Mouse (Mus musculus) liver, embryonic 12.5 days (tissue): ENCODE measurements at regions not wholly inside any gene's neighbourhood (a gene's known extent, or its start where the extent isn't known, plus 50 kb on each side); places are given as distances from the start of the nearest gene placed in this dataset.

Experiments
- ATAC-seq: fragments of 200-750 bp; cut with Nextera tagmentation; 2 replicates; pipeline ENCODE4 v1.8.0; 2017; ENCODE audit warnings: moderate number of reproducible peaks, mild to moderate bottlenecking, moderate library complexity
- H3K27ac ChIP-seq: fragments of 300-500 bp; sonication (generic); 2 replicates; pipeline ENCODE4 v1.5.1; 2016; ENCODE audit warnings: mild to moderate bottlenecking
- H3K27me3 ChIP-seq: fragments of 300-500 bp; sonication (generic); replicated peaks from 2 replicates; pipeline ENCODE4 v1.6.1; 2016; ENCODE audit warnings: mild to moderate bottlenecking, moderate library complexity
- H3K36me3 ChIP-seq: fragments of 300-500 bp; sonication (generic); 2 replicates; pipeline ENCODE4 v1.6.1; 2016; ENCODE audit warnings: mild to moderate bottlenecking, moderate library complexity
- H3K4me1 ChIP-seq: fragments of 300-500 bp; sonication (generic); 2 replicates; pipeline ENCODE4 v1.6.1; 2016
- H3K4me2 ChIP-seq: fragments of 300-500 bp; sonication (generic); 2 replicates; pipeline ENCODE4 v1.6.1; 2016; ENCODE audit warnings: mild to moderate bottlenecking, moderate library complexity
- H3K4me3 ChIP-seq: fragments of 300-500 bp; sonication (generic); 2 replicates; pipeline ENCODE4 v1.5.1; 2016; ENCODE audit warnings: mild to moderate bottlenecking, moderate library complexity
- H3K9ac ChIP-seq: fragments of 300-500 bp; sonication (generic); 2 replicates; pipeline ENCODE4 v1.6.1; 2016; ENCODE audit warnings: mild to moderate bottlenecking, moderate library complexity
- H3K9me3 ChIP-seq: fragments of 300-500 bp; sonication (generic); replicated peaks from 2 replicates; pipeline ENCODE4 v1.6.1; 2016; ENCODE audit warnings: mild to moderate bottlenecking, moderate library complexity
- WGBS: fragments of 180-500 bp; shearing (Covaris S2); methylation state at CpG from one replicate; pipeline ENCODE4 v1.1.7; 2016; ENCODE audit not compliant: insufficient replicate concordance; 5-methylcytosine and 5-hydroxymethylcytosine counted together

- Histone ChIP-seq H3K36me3 (no peaks in the 10 kb centered on the region), H3K27ac (no peak overlapping the region), H3K4me1 (no peaks in the 10 kb centered on the region), H3K9me3 (no peaks in the 10 kb centered on the region), H3K9ac (no peak overlapping the region), H3K4me2 (no peak overlapping the region), H3K4me3 (no peak overlapping the region), H3K27me3 (no peaks in the 10 kb centered on the region)
- no peak for ATAC-seq
- 45% methylated on average over 6 of the region's 6 CpGs for WGBS
These were observed 106.7 kb upstream of the Atp1b1 start for GRCm38 (mm10) chr1:164564847-164565246.

- Histone ChIP-seq H3K4me1 (no peaks in the 10 kb centered on the region), H3K27ac (no peak overlapping the region), H3K9me3 (no peaks in the 10 kb centered on the region), H3K4me3 (no peak overlapping the region), H3K9ac (no peak overlapping the region), H3K4me2 (no peak overlapping the region), H3K36me3 (no peaks in the 10 kb centered on the region), H3K27me3 (no peaks in the 10 kb centered on the region)
- ATAC-seq = no peak
- WGBS = 58% methylated on average over 4 of the region's 4 CpGs
These were observed 101.5 kb upstream of the Atp1b1 start for GRCm38 (mm10) chr1:164559546-164560228.

- H3K4me3 ChIP-seq = no peak overlapping the region
- H3K27me3 ChIP-seq = no peaks in the 10 kb centered on the region
- H3K9ac ChIP-seq = no peak overlapping the region
- H3K36me3 ChIP-seq = no peaks in the 10 kb centered on the region
- ATAC-seq = no peak
- H3K4me1 ChIP-seq = peaks cover 6% of the 10 kb centered on the region; the same call in 1 of the 2 replicates
- no peak overlapping the region for H3K4me2 ChIP-seq
- H3K27ac ChIP-seq = no peak overlapping the region
- WGBS = 34% methylated on average over 4 of the region's 4 CpGs
- no peaks in the 10 kb centered on the region for H3K9me3 ChIP-seq
These were observed 94.5 kb upstream of the Atp1b1 start for GRCm38 (mm10) chr1:164552658-164553057.

- Histone ChIP-seq H3K9me3 (no peaks in the 10 kb centered on the region), H3K27me3 (no peaks in the 10 kb centered on the region), H3K36me3 (no peaks in the 10 kb centered on the region), H3K4me1 (peaks cover 6% of the 10 kb centered on the region; the same call in 1 of the 2 replicates), H3K9ac (no peak overlapping the region), H3K4me3 (no peak overlapping the region), H3K27ac (no peak overlapping the region), H3K4me2 (no peak overlapping the region)
- ATAC-seq = no peak
- WGBS = 43% methylated on average over 2 of the region's 2 CpGs
These were observed 92.9 kb upstream of the Atp1b1 start for GRCm38 (mm10) chr1:164551019-164551418.

- Histone ChIP-seq H3K9ac (no peak overlapping the region), H3K36me3 (no peaks in the 10 kb centered on the region), H3K27ac (no peak overlapping the region), H3K9me3 (no peaks in the 10 kb centered on the region), H3K4me1 (peaks cover 6% of the 10 kb centered on the region; the same call in 1 of the 2 replicates), H3K4me3 (no peak overlapping the region), H3K27me3 (no peaks in the 10 kb centered on the region), H3K4me2 (no peak overlapping the region)
- 60% methylated on average over 3 of the region's 3 CpGs for WGBS
- no peak for ATAC-seq
These were observed 92.4 kb upstream of the Atp1b1 start for GRCm38 (mm10) chr1:164550596-164550995.

GRCm38 (mm10) chr1:164548071-164548470, 89.9 kb upstream of the Atp1b1 start:
- WGBS = 63% methylated on average over 8 of the region's 8 CpGs
- no peak for ATAC-seq
- H3K4me3 ChIP-seq = no peak overlapping the region

GRCm38 (mm10) chr1:164545843-164546242, 87.7 kb upstream of the Atp1b1 start:
- H3K4me2 ChIP-seq = no peak overlapping the region
- no peaks in the 10 kb centered on the region for H3K27me3 ChIP-seq
- ATAC-seq = no peak
- H3K36me3 ChIP-seq = no peaks in the 10 kb centered on the region
- no peak overlapping the region for H3K4me3 ChIP-seq
- H3K27ac ChIP-seq = no peak overlapping the region
- no peaks in the 10 kb centered on the region for H3K9me3 ChIP-seq
- no peaks in the 10 kb centered on the region for H3K4me1 ChIP-seq
- 57% methylated on average over 4 of the region's 4 CpGs for WGBS
- no peak overlapping the region for H3K9ac ChIP-seq

More at GRCm38 (mm10) chr1:164548071-164548470, 89.9 kb upstream of the Atp1b1 start:
- no peak overlapping the region for H3K4me2 ChIP-seq
- no peak overlapping the region for H3K9ac ChIP-seq
- no peaks in the 10 kb centered on the region for H3K9me3 ChIP-seq
- no peaks in the 10 kb centered on the region for H3K36me3 ChIP-seq
- H3K27me3 ChIP-seq = no peaks in the 10 kb centered on the region
- H3K27ac ChIP-seq = no peak overlapping the region
- peaks cover 4% of the 10 kb centered on the region; the same call in 1 of the 2 replicates for H3K4me1 ChIP-seq

- no peaks in the 10 kb centered on the region for H3K36me3 ChIP-seq
- no peak overlapping the region for H3K4me2 ChIP-seq
- no peaks in the 10 kb centered on the region for H3K27me3 ChIP-seq
- 68% methylated on average over 9 of the region's 9 CpGs for WGBS
- ATAC-seq = no peak
- no peak overlapping the region for H3K9ac ChIP-seq
- H3K27ac ChIP-seq = no peak overlapping the region
- no peaks in the 10 kb centered on the region for H3K9me3 ChIP-seq
- no peak overlapping the region for H3K4me3 ChIP-seq
- H3K4me1 ChIP-seq = no peaks in the 10 kb centered on the region
These were observed 85.1 kb upstream of the Atp1b1 start for GRCm38 (mm10) chr1:164543045-164543803.

- H3K27me3 ChIP-seq = no peaks in the 10 kb centered on the region
- no peak for ATAC-seq
- 60% methylated on average over 1 of the region's 1 CpGs for WGBS
These were observed 83.6 kb upstream of the Atp1b1 start for GRCm38 (mm10) chr1:164541711-164542110.

GRCm38 (mm10) chr1:164538304-164539043, 80.3 kb upstream of the Atp1b1 start:
- WGBS = 51% methylated on average over 5 of the region's 5 CpGs
- H3K9me3 ChIP-seq = no peaks in the 10 kb centered on the region
- no peaks in the 10 kb centered on the region for H3K36me3 ChIP-seq
- H3K27me3 ChIP-seq = no peaks in the 10 kb centered on the region
- no peak overlapping the region for H3K4me3 ChIP-seq
- ATAC-seq = no peak
- no peak overlapping the region for H3K27ac ChIP-seq
- H3K4me1 ChIP-seq = no peaks in the 10 kb centered on the region
- H3K4me2 ChIP-seq = no peak overlapping the region
- no peak overlapping the region for H3K9ac ChIP-seq

More at GRCm38 (mm10) chr1:164541711-164542110, 83.6 kb upstream of the Atp1b1 start:
- Histone ChIP-seq H3K4me1 (no peaks in the 10 kb centered on the region), H3K4me2 (no peak overlapping the region), H3K9ac (no peak overlapping the region), H3K4me3 (no peak overlapping the region), H3K27ac (no peak overlapping the region), H3K36me3 (no peaks in the 10 kb centered on the region), H3K9me3 (no peaks in the 10 kb centered on the region)

- Histone ChIP-seq H3K4me3 (no peak overlapping the region), H3K4me2 (no peak overlapping the region), H3K27me3 (no peaks in the 10 kb centered on the region), H3K9me3 (no peaks in the 10 kb centered on the region), H3K27ac (no peak overlapping the region), H3K36me3 (no peaks in the 10 kb centered on the region), H3K4me1 (no peaks in the 10 kb centered on the region), H3K9ac (no peak overlapping the region)
- 61% methylated on average over 7 of the region's 7 CpGs for WGBS
- no peak for ATAC-seq
These were observed 79.3 kb upstream of the Atp1b1 start for GRCm38 (mm10) chr1:164537324-164537948.
